Mouse (Mus musculus): Measurements from ENCODE around the gene Xrcc5.

DNA sequence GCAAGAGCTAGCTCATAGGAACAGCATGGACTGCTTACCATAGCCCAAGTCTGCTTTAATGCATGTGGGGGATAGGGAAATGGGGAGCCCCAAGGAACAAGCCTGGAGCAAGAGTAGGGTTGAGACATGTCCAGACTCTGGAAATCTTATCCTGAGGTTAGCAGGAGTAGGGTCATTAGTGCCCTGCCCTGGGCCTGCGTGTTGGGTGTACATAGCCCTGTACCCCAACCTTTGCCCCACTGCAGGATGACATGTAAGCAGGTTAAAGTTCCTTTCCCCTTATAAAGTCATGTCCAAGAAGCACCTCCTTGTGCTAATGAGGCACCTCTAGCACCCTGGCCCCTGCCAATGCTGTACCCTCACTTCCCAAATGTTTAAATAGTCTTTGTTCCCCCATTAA, 125.4 kb downstream of the Xrcc5 start:
- TF ChIP-seq EP300 (IDR thresholded peaks at IDR 0.05; ENCODE audit: low read depth) (no peak), CTCF (IDR thresholded peaks at IDR 0.05; ENCODE audit: low read depth) (no peak)
